Mouse (Mus musculus) MEL (cell line): ENCODE data around the gene Proser3. TPM values are rescaled to one million over a fixed set of nuclear protein-coding genes. Genes with fewer than 3 reads are reported as not detected.

Experiments
- E2F4 ChIP-seq: IDR thresholded peaks from 2 replicates; pipeline ENCODE4 v1.6.1; 2011; ENCODE audit warnings: low read depth, low read length, improper control_type of control experiment, borderline replicate concordance
- EP300 ChIP-seq, 2 experiments: IDR thresholded peaks; 2 replicates each; pipeline ENCODE4 v1.6.1; 2011; ENCODE audit warnings: improper control_type of control experiment in 2 of 2, low read length in 2 of 2, low read depth in 1 of 2, mild to moderate bottlenecking in 1 of 2
- ETS1 ChIP-seq: IDR thresholded peaks from 2 replicates; pipeline ENCODE4 v1.6.1; 2012; ENCODE audit warnings: low read depth, mild to moderate bottlenecking, inconsistent platforms, low read length, improper control_type of control experiment, moderate library complexity
- MAZ ChIP-seq: IDR thresholded peaks from 2 replicates; pipeline ENCODE4 v1.6.1; 2012; ENCODE audit warnings: low read depth, mild to moderate bottlenecking, inconsistent platforms, low read length, improper control_type of control experiment
- MYC ChIP-seq: IDR thresholded peaks from 2 replicates; pipeline ENCODE4 v1.6.1; 2011; ENCODE audit warnings: low read depth, mild to moderate bottlenecking, low read length, improper control_type of control experiment, moderate library complexity
- POLR2A ChIP-seq, 2 experiments: IDR thresholded peaks; 2 replicates each; pipeline ENCODE4 v1.6.1; 2011 to 2012; ENCODE audit warnings: low read length in 2 of 2, mild to moderate bottlenecking in 2 of 2, control low read depth in 1 of 2, improper control_type of control experiment in 1 of 2, low read depth in 1 of 2, moderate library complexity in 1 of 2; ENCODE audit not compliant: control insufficient read depth in 1 of 2, insufficient read depth in 1 of 2, poor library complexity in 1 of 2
- POLR2AphosphoS5 ChIP-seq: IDR thresholded peaks from 2 replicates; pipeline ENCODE4 v1.6.1; 2012; ENCODE audit warnings: low read depth, borderline replicate concordance, mild to moderate bottlenecking, inconsistent platforms, low read length, moderate library complexity, mixed read lengths
- RCOR1 ChIP-seq: IDR thresholded peaks from 2 replicates; pipeline ENCODE4 v1.6.1; 2012; ENCODE audit warnings: low read depth, mild to moderate bottlenecking, inconsistent platforms, low read length, improper control_type of control experiment
- SIN3A ChIP-seq: IDR thresholded peaks from 2 replicates; pipeline ENCODE4 v1.6.1; 2012; ENCODE audit warnings: low read length, improper control_type of control experiment, inconsistent platforms
- TAL1 ChIP-seq: IDR thresholded peaks from 2 replicates; pipeline ENCODE4 v1.6.1; 2012; ENCODE audit warnings: mild to moderate bottlenecking, inconsistent platforms, low read length, moderate library complexity, mixed read lengths
- TBP ChIP-seq: IDR thresholded peaks from 2 replicates; pipeline ENCODE4 v1.8.0; 2011; ENCODE audit warnings: low read depth, low read length, improper control_type of control experiment
- TCF12 ChIP-seq: IDR thresholded peaks from 2 replicates; pipeline ENCODE4 v1.6.1; 2014; ENCODE audit warnings: low read depth, mild to moderate bottlenecking, inconsistent platforms, low read length, improper control_type of control experiment, moderate library complexity
- polyA plus RNA-seq, 2 experiments: library from polyadenylated mRNA; stranded (reverse) in 1 of 2; unstranded in 1 of 2; fragments of >175 nt in 1 of 2; fragments of >200 nt in 1 of 2; gene quantifications; 2 replicates each; pipeline versions ENCODE4 v1.2.1 to v1.2.4; 2012; ENCODE audit warnings: low replicate concordance in 2 of 2, low read depth in 1 of 2; ENCODE audit not compliant: insufficient read length in 2 of 2, insufficient read depth in 1 of 2, missing spikeins in 1 of 2
- total RNA-seq: library from RNA; depleted of rRNA; stranded (reverse); fragments of 300-350 nt; gene quantifications from 2 replicates; pipeline ENCODE4 v1.2.3, GENCODE M21; 2012; rRNA removed

Gene Proser3
- total and polyA plus RNA-seq, 3 experiments: 2.3 to 8.9 TPM; not detected in 1

DNA sequence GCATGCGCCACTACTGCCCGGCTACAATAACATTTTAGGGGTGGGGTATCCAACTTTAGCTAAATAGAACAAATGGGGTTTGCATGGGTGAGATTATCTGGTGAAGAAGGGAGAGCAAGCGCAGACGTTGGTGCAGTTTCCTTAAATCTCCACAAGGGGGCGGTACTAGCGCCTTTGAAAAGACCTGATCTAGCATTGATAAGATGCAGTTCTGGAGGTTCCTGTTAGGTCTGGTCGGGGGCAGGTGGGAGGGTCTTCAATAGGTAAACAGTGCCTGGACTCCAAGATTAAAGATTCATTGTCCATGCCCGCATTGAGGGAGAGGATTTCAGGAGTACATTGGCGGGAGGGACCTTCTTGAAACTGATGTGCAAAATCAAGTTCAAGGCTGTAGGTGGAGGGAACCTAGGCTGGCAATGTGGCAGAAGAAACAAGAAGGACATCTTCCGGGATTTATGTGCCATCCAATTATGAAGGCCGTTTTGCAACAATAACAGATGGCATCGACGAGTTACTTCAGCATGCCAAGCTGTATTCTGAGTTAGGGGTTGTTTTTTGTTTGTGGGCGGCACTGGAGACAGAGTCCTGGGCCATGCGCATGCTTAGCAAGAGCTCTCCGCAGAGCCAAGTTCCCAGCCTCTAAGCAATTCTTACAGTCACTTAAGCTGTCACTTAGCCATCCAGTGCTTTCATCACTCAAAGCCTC lies 61.7 kb downstream of the Proser3 start (continued):
- no peak for TF ChIP-seq EP300 (IDR thresholded peaks at IDR 0.05; ENCODE audit: low read depth in 1 of 2, low read length in 2 of 2)
- TF ChIP-seq TBP: no peak
- TF ChIP-seq TAL1: no peak
- no peak for TF ChIP-seq POLR2AphosphoS5
- TF ChIP-seq MYC: no peak
- TF ChIP-seq POLR2A (IDR thresholded peaks at IDR 0.05; ENCODE audit: control insufficient read depth in 1 of 2, insufficient read depth in 1 of 2, low read depth in 1 of 2, low read length in 2 of 2, poor library complexity in 1 of 2): no peak
- TF ChIP-seq ETS1: no peak
- TF ChIP-seq TCF12: no peak
- no peak for TF ChIP-seq SIN3A
- TF ChIP-seq MAZ: no peak
- TF ChIP-seq E2F4: no peak
- TF ChIP-seq RCOR1: no peak

Other genes with a start within 250 kb of the Proser3 start
Only the 30 nearest of the 34 such genes appear.
- gene Sdhaf1, start 228.4 kb downstream of the Proser3 start, total RNA-seq: 4.3 and 4.5 TPM in 2 replicates
- gene Sdhaf1, start 228.4 kb downstream of the Proser3 start, polyA plus RNA-seq: 1 to 10 TPM in 1 of 2 experiments, not detected in 1; 8.1 TPM
- gene Lrfn3, start 189.5 kb downstream of the Proser3 start, total RNA-seq: not detected in 2 replicates
- not detected for gene Lrfn3, start 189.5 kb downstream of the Proser3 start, polyA plus RNA-seq
- gene Tyrobp, start 138.5 kb downstream of the Proser3 start, total RNA-seq: 2.8 and 3.9 TPM in 2 replicates
- gene Tyrobp, start 138.5 kb downstream of the Proser3 start, polyA plus RNA-seq: 10 to 100 TPM in 1 of 2 experiments, not detected in 1; 13.6 TPM
- 7.1 and 15.5 TPM in 2 replicates for gene Hcst, start 132.4 kb downstream of the Proser3 start, total RNA-seq
- gene Hcst, start 132.4 kb downstream of the Proser3 start, polyA plus RNA-seq: 10 to 100 TPM in 1 of 2 experiments, not detected in 1; 28.1 TPM
- gene Nfkbid, start 130.6 kb downstream of the Proser3 start, total RNA-seq: 6.2 and 7.0 TPM in 2 replicates
- gene Nfkbid, start 130.6 kb downstream of the Proser3 start, polyA plus RNA-seq: 10 to 100 TPM in 1 of 2 experiments, not detected in 1; 16.7 TPM
- 1.5 and 1.9 TPM in 2 replicates for gene Aplp1, start 106.8 kb downstream of the Proser3 start, total RNA-seq
- 1 to 10 TPM in 1 of 2 experiments, not detected in 1; 7.1 TPM for gene Aplp1, start 106.8 kb downstream of the Proser3 start, polyA plus RNA-seq
- gene Kirrel2, start 94.6 kb downstream of the Proser3 start, total RNA-seq: not detected in 2 replicates
- not detected for gene Kirrel2, start 94.6 kb downstream of the Proser3 start, polyA plus RNA-seq
- gene Nphs1, start 94.0 kb downstream of the Proser3 start, total RNA-seq: 1.3 and 2.3 TPM in 2 replicates
- 1 to 10 TPM in 1 of 2 experiments, not detected in 1; 1.2 TPM for gene Nphs1, start 94.0 kb downstream of the Proser3 start, polyA plus RNA-seq
- gene Prodh2, start 58.7 kb downstream of the Proser3 start, total RNA-seq: not detected in 2 replicates
- not detected for gene Prodh2, start 58.7 kb downstream of the Proser3 start, polyA plus RNA-seq
- gene Arhgap33, start 17.2 kb downstream of the Proser3 start, total RNA-seq: 1.8 and 2.4 TPM in 2 replicates
- 10 to 100 TPM in 1 of 2 experiments, not detected in 1; 22.3 TPM for gene Arhgap33, start 17.2 kb downstream of the Proser3 start, polyA plus RNA-seq
- 1.2 and 1.5 TPM in 2 replicates for gene Hspb6, start 121 bp downstream of the Proser3 start, total RNA-seq
- 10 to 100 TPM in 1 of 2 experiments, not detected in 1; 12.4 TPM for gene Hspb6, start 121 bp downstream of the Proser3 start, polyA plus RNA-seq
- 10.9 and 12.0 TPM in 2 replicates for gene Lin37, start 7.5 kb upstream of the Proser3 start, total RNA-seq
- gene Lin37, start 7.5 kb upstream of the Proser3 start, polyA plus RNA-seq: 10 to 100 TPM in 1 of 2 experiments, not detected in 1; 49.8 TPM
- gene U2af1l4, start 11.0 kb upstream of the Proser3 start, total RNA-seq: 67.2 and 74.2 TPM in 2 replicates
- gene U2af1l4, start 11.0 kb upstream of the Proser3 start, polyA plus RNA-seq: 10 to 100 TPM in 1 of 2 experiments, not detected in 1; 72.5 TPM
- 1.4 and 1.9 TPM in 2 replicates for gene Gm49396, start 11.0 kb upstream of the Proser3 start, total RNA-seq
- 1 to 10 TPM in 1 of 2 experiments, not detected in 1; 4.2 TPM for gene Gm49396, start 11.0 kb upstream of the Proser3 start, polyA plus RNA-seq
- 43.0 and 60.8 TPM in 2 replicates for gene Psenen, start 11.3 kb upstream of the Proser3 start, total RNA-seq
- gene Psenen, start 11.3 kb upstream of the Proser3 start, polyA plus RNA-seq: 100 to 1,000 TPM in 1 of 2 experiments, not detected in 1; 157 TPM
- gene Igflr1, start 13.1 kb upstream of the Proser3 start, total RNA-seq: 1.3 and 1.7 TPM in 2 replicates
- gene Igflr1, start 13.1 kb upstream of the Proser3 start, polyA plus RNA-seq: 1 to 10 TPM in 1 of 2 experiments, not detected in 1; 3.1 TPM
- 13.2 and 15.6 TPM in 2 replicates for gene Kmt2b, start 36.4 kb upstream of the Proser3 start, total RNA-seq
- 10 to 100 TPM in 1 of 2 experiments, not detected in 1; 48.2 TPM for gene Kmt2b, start 36.4 kb upstream of the Proser3 start, polyA plus RNA-seq
- gene Zbtb32, start 46.6 kb upstream of the Proser3 start, total RNA-seq: 20.1 and 25.9 TPM in 2 replicates
- gene Zbtb32, start 46.6 kb upstream of the Proser3 start, polyA plus RNA-seq: 10 to 100 TPM in 1 of 2 experiments, not detected in 1; 32.8 TPM
- gene Upk1a, start 60.5 kb upstream of the Proser3 start, total RNA-seq: 0.42 and 0.54 TPM in 2 replicates
- gene Upk1a, start 60.5 kb upstream of the Proser3 start, polyA plus RNA-seq: 1 to 10 TPM in 1 of 2 experiments, not detected in 1; 1.6 TPM
- gene Cox6b1, start 73.9 kb upstream of the Proser3 start, total RNA-seq: 566 and 611 TPM in 2 replicates
- 100 to 1,000 TPM in 1 of 2 experiments, not detected in 1; 799 TPM for gene Cox6b1, start 73.9 kb upstream of the Proser3 start, polyA plus RNA-seq
- 0.15 TPM in 1 of 2 replicates, not detected in the other for gene Etv2, start 83.6 kb upstream of the Proser3 start, total RNA-seq
- gene Etv2, start 83.6 kb upstream of the Proser3 start, polyA plus RNA-seq: not detected
- 103 and 124 TPM in 2 replicates for gene Rbm42, start 98.0 kb upstream of the Proser3 start, total RNA-seq
- 100 to 1,000 TPM in 1 of 2 experiments, not detected in 1; 129 TPM for gene Rbm42, start 98.0 kb upstream of the Proser3 start, polyA plus RNA-seq
- gene Haus5, start 112.7 kb upstream of the Proser3 start, total RNA-seq: 34.3 and 35.0 TPM in 2 replicates
- 10 to 100 TPM in 1 of 2 experiments, not detected in 1; 55.9 TPM for gene Haus5, start 112.7 kb upstream of the Proser3 start, polyA plus RNA-seq
- gene Pmis2, start 119.3 kb upstream of the Proser3 start, total RNA-seq: not detected in 2 replicates
- not detected for gene Pmis2, start 119.3 kb upstream of the Proser3 start, polyA plus RNA-seq
- gene 2200002J24Rik, start 146.6 kb upstream of the Proser3 start, total RNA-seq: 0.52 TPM in 1 of 2 replicates, not detected in the other
- 1 to 10 TPM in 1 of 2 experiments, not detected in 1; 1.2 TPM for gene 2200002J24Rik, start 146.6 kb upstream of the Proser3 start, polyA plus RNA-seq
- 2.7 and 3.0 TPM in 2 replicates for gene Atp4a, start 159.9 kb upstream of the Proser3 start, total RNA-seq
- 1 to 10 TPM in 1 of 2 experiments, not detected in 1; 1.5 TPM for gene Atp4a, start 159.9 kb upstream of the Proser3 start, polyA plus RNA-seq
- gene Tmem147, start 177.2 kb upstream of the Proser3 start, total RNA-seq: 218 and 266 TPM in 2 replicates
- 100 to 1,000 TPM; 307 to 324 TPM for gene Tmem147, start 177.2 kb upstream of the Proser3 start, polyA plus RNA-seq
- gene Gapdhs, start 191.4 kb upstream of the Proser3 start, total RNA-seq: not detected in 2 replicates
- gene Gapdhs, start 191.4 kb upstream of the Proser3 start, polyA plus RNA-seq: under 1 TPM in 1 of 2 experiments, not detected in 1; 0.49 TPM
- 1.2 TPM in 1 of 2 replicates, not detected in the other for gene Sbsn, start 199.2 kb upstream of the Proser3 start, total RNA-seq
- gene Sbsn, start 199.2 kb upstream of the Proser3 start, polyA plus RNA-seq: under 1 TPM in 1 of 2 experiments, not detected in 1; 0.17 TPM
- gene Dmkn, start 211.5 kb upstream of the Proser3 start, total RNA-seq: not detected in 2 replicates
- not detected for gene Dmkn, start 211.5 kb upstream of the Proser3 start, polyA plus RNA-seq